Mouse (Mus musculus): Measurements from ENCODE around the gene Tob1. TPM values are rescaled to one million over a fixed set of nuclear protein-coding genes. Genes with fewer than 3 reads are reported as not detected.

Tob1 gene
- polyA plus RNA-seq (2014; fragmentation: Illumina TruSeq; extraction: RNeasy Lipid Tissue Mini Kit (QIAGEN cat#74804); ENCODE audit: low read depth, low replicate concordance) = 63.6 TPM

DNA sequence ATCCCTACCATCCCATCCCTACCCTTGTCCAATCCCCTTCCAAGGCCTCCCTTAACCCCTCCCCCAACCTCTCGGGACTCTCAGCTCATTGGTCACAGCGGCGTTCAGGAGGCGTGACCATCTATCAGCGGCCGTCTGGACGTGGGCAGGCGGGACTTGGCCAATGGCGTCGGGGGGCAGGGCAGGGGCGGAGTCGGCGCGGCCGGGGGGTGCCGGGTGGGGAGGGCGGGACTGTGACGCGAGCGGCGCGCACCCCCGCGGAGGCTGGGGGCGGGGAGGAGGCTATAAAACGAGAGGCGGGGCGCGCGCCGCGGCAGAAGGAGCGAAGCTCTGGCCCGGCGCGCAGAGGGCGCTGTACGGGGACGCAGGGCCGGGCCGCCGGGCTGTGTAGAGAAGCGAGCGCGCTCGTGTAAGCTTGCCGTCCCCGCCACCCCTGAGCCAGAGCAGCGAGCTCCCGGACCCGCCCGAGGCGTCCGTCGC lies at the start of gene Tob1:
Tob1 (plus strand) TSS at position 331 of the 480 bp plus-strand sequence.

DNA sequence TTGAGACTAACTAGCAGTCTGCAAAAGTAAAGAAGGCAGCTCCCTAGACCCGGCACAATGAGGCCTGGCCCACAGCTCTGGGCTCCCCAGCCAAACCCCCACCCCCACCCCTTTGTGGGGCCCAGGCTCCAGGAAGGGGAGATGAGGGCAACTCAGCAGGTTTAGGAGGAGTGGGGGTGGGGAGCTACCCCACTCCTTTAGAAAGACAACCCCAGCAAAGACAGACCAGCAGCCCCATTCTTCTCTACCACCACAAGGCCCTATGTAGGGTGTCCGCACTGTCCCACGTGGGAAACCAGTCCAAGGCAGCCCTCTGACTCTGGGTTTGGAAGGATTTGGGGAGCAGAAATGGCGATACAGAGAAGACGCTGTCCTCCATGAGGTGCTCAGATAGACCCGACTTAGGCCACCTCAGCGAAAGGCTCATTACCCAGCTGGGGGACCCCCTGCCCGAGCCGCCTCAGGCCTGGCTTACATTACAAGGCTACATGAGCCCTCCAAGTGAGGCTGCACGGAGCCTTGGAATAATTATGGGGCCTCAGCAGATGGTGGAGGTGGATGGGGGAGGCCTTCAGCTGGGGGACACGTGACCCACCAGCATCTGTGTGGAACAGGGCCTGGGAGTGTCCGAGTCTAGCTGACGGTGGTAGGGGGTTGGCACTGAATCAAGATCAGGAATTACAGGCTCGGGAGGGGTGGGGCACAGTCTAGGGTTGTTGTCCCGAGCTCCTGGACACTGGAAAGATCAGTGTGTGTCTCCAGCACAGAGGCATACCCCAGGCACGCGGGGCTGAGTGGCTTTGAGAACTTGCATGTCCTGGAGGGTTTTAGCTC lies 34.9 kb downstream of the Tob1 start, which contains the start of gene Wfikkn2:
Wfikkn2 (minus strand) TSS at position 51 of the 834 bp plus-strand sequence.

Other genes starting within 250 kb of the Tob1 start
- gene Gm20390, start 243.2 kb upstream of the Tob1 start, polyA plus RNA-seq (2014; fragmentation: Illumina TruSeq; extraction: RNeasy Lipid Tissue Mini Kit (QIAGEN cat#74804); ENCODE audit: low read depth, low replicate concordance) = not detected
- 3.8 TPM for gene Nme1, start 242.9 kb upstream of the Tob1 start, polyA plus RNA-seq (2014; fragmentation: Illumina TruSeq; extraction: RNeasy Lipid Tissue Mini Kit (QIAGEN cat#74804); ENCODE audit: low read depth, low replicate concordance)
- 86.8 TPM for gene Spag9, start 215.4 kb upstream of the Tob1 start, polyA plus RNA-seq (2014; fragmentation: Illumina TruSeq; extraction: RNeasy Lipid Tissue Mini Kit (QIAGEN cat#74804); ENCODE audit: low read depth, low replicate concordance)
- gene Wfikkn2, start 34.6 kb downstream of the Tob1 start, polyA plus RNA-seq (2014; fragmentation: Illumina TruSeq; extraction: RNeasy Lipid Tissue Mini Kit (QIAGEN cat#74804); ENCODE audit: low read depth, low replicate concordance) = not detected
- gene Gm21885, start 70.4 kb downstream of the Tob1 start, polyA plus RNA-seq (2014; fragmentation: Illumina TruSeq; extraction: RNeasy Lipid Tissue Mini Kit (QIAGEN cat#74804); ENCODE audit: low read depth, low replicate concordance) = not detected
- gene Luc7l3, start 110.5 kb downstream of the Tob1 start, polyA plus RNA-seq (2014; fragmentation: Illumina TruSeq; extraction: RNeasy Lipid Tissue Mini Kit (QIAGEN cat#74804); ENCODE audit: low read depth, low replicate concordance) = 119 TPM
- 60.7 TPM for gene Ankrd40, start 116.5 kb downstream of the Tob1 start, polyA plus RNA-seq (2014; fragmentation: Illumina TruSeq; extraction: RNeasy Lipid Tissue Mini Kit (QIAGEN cat#74804); ENCODE audit: low read depth, low replicate concordance)
- 10.8 TPM for gene Abcc3, start 181.5 kb downstream of the Tob1 start, polyA plus RNA-seq (2014; fragmentation: Illumina TruSeq; extraction: RNeasy Lipid Tissue Mini Kit (QIAGEN cat#74804); ENCODE audit: low read depth, low replicate concordance)

All from testis, adult 10 weeks (tissue).